Mouse (Mus musculus) C2C12 (cell line): Measurements from ENCODE around the gene Raver2.

Experiments used
- CEBPB ChIP-seq: IDR thresholded peaks from one replicate; pipeline ENCODE4 v1.6.1; 2011; ENCODE audit warnings: low read depth, mild to moderate bottlenecking, control low read depth, moderate library complexity
- CTCF ChIP-seq: IDR thresholded peaks from one replicate; pipeline ENCODE4 v1.5.1; 2011; ENCODE audit not compliant: control insufficient read depth, insufficient read depth, insufficient read length
- MAX ChIP-seq: IDR thresholded peaks from one replicate; pipeline ENCODE4 v1.6.1; 2011; ENCODE audit warnings: mild to moderate bottlenecking, control low read depth
- MYOG ChIP-seq: IDR thresholded peaks from one replicate; pipeline ENCODE4 v1.6.1; 2011; ENCODE audit not compliant: control insufficient read depth, insufficient read length; ENCODE audit errors: extremely low read depth
- USF1 ChIP-seq: IDR thresholded peaks from one replicate; pipeline ENCODE4 v1.6.1; 2011; ENCODE audit warnings: low read depth, mild to moderate bottlenecking, control low read depth, moderate library complexity

DNA sequence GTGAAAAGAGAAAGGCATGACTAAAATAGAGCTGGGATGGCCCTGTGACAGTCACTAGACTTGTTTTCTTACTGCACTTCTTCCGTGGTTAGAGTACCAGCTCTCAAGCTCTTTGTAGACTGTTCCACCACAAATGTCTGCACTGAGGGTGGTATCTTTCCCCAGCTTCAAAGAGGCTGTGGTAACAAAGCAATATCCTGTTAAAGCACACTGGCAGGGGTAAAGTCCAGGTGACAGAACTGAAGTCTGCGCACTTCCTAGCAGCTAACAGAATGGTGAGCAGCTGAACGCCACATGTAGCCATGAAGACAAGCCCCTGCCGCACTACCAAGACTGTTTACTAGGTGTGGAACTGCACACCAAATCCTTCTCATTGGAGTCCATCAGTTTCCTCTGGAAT, 118.6 kb downstream of the Raver2 start:
- TF ChIP-seq CTCF (no peak), CEBPB (no peak), MAX (no peak), MYOG (no peak), USF1 (no peak)
